Mouse (Mus musculus): ENCODE results near the gene Rbp7.
A peak's percentile ranks its signal among the peaks of the same experiment; 100 is the strongest.
"Not testable (repeated sequence)": the region's sequence is repeated elsewhere in the genome, so short reads cannot be mapped to it uniquely, and the experiment has no call there.

The Rbp7 gene

DNA sequence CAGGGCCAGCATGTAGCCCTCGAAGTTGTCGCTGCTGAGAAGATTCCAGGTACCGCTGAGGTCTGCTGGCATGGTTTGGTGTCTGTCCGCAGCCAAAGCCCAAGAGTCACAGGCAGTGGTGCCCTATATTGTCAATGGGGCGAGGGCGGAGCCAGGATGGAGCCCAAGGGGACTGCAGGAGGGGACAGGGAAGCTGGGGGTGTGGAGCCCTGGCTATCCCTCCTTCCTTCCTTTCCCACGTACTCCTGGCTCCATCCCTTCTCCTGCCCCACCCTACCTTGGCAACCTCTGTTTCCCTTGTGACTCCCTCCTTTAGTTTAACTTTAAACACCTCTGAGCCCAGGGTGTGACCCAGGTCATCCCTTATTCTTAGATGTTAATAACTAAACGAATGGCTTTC lies at the start of gene Rbp7:
Rbp7 (minus strand) TSS at position 100 of the 400 bp plus-strand sequence.
- DNase-seq (ENCODE audit: low spot score), result no peak

GRCm38 (mm10) chr4:149504363-149504762 lies 49.6 kb upstream of the Rbp7 start:
- DNase-seq (ENCODE audit: low spot score), result no peak

GRCm38 (mm10) chr4:149499790-149500189 lies 45.0 kb upstream of the Rbp7 start:
- DNase-seq (ENCODE audit: low spot score), result no peak

DNA sequence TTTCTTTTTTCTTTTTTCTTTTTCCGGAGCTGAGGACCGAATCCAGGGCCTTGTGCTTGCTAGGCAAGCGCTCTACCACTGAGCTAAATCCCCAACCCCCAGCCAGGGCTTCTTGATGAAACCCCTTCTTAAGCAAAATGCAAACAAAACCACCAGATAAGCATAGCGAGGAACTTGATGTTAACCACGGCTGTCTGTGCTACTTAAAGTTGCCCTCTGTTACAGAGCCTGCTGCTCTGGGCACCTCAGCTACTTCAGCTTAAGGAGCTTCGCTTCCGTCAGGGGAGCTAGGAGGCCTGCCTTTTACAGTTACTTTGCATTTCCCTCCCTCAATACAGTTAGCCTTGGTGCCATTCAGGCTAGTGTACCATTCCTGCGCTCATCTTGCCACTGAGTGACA lies 44.1 kb upstream of the Rbp7 start:
- no peak for DNase-seq (ENCODE audit: low spot score)

GRCm38 (mm10) chr4:149496612-149497011 lies 41.8 kb upstream of the Rbp7 start:
- DNase-seq (ENCODE audit: low spot score), result no peak

DNA sequence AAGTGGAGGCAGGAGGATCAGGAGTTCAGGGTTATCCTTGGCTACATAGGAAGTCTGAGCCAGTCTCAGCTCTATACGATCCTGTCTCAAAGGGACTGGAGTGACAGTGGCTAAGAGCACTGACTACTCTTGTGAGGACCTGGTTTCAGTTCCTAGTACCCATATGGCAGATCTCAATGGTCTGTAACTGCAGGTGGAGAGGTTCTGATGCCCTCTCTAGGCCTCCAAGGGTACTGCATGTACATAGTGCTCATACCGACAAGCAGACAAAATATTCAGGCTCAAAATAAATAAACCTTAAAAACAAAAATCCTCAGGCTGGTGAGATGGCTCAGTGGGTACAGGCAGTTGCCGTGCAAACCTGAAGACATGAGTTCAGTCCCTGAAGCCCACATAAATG lies 36.4 kb upstream of the Rbp7 start:
- no peak for DNase-seq (ENCODE audit: low spot score)

- DNase-seq (ENCODE audit: low spot score), result peak; percentile 8
Observed at GRCm38 (mm10) chr4:149489415-149490240, 34.9 kb upstream of the Rbp7 start.

DNA sequence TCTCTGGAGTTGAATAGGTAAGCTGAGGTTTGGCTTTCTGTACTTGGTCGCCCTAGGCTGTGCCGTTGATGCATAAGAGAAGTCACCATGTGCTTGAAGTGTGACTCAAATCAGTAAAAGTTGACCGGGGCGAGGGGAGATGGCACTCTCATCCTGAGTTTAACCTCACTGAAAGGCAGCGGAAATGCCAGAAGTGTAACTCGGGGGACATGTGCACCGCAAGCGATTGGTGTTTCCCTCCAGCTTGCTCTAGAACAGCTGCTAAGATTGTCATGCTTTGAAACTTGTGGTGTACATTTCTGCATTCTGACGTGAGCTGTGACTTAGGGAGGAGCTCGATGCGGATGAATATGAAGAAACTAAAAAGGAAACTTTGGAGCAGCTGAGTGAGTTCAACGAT lies 33.0 kb upstream of the Rbp7 start:
- no peak for DNase-seq (ENCODE audit: low spot score)

DNA sequence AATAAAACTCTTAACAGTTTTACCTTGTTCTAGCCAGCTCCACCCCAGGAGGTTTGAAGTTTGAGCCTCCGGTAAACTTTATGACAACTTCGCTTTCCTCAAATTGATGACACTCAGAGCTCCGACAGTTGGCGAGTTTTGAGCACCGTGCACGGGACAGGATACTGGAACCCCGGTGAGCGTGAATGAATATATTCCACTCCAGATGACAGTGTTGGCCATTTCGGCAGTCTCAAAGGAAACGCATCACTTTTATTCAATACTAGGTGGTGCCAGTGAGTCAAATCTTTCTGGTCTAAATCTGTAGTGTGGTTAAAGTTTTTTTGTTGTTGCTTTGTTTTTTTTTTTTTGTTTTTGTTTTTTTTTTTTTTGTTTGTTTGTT lies 31.0 kb upstream of the Rbp7 start:
- peak; percentile 16 for DNase-seq (ENCODE audit: low spot score)

- DNase-seq (ENCODE audit: low spot score), result peak; percentile 95
Observed at GRCm38 (mm10) chr4:149485053-149485824, 30.5 kb upstream of the Rbp7 start, which contains the start of the genes Nmnat1 and Lzic. TSS of gene Nmnat1 (minus strand) at chr4:149485202. TSS of gene Lzic (plus strand) at chr4:149485229.

DNA sequence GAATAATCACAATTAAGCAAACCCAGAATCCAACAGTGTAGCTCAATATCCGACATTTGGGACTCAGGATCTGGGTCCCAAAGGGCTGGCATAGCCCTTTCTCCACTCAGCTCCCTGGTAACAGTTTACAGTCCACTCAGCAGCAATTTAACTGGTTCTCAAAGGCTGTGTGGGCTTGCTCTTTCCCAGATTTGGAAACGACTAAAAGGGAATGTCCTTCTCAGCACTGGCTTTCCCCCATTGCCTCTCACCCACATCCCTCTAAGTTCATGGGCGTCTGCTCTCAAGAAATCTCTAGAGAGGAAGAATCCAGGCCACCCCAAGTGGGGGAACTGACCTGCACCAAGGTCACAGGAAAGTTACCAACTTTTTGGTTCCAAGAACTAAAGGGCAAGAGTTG lies 29.8 kb upstream of the Rbp7 start:
- DNase-seq (ENCODE audit: low spot score), result no peak

- no peak for DNase-seq (ENCODE audit: low spot score)
Observed at GRCm38 (mm10) chr4:149477078-149477477, 22.3 kb upstream of the Rbp7 start, which contains the start of gene Tmem274. TSS of gene Tmem274 (plus strand) at chr4:149477378.

GRCm38 (mm10) chr4:149475096-149475495 lies 20.3 kb upstream of the Rbp7 start:
- no peak for DNase-seq (ENCODE audit: low spot score)

DNA sequence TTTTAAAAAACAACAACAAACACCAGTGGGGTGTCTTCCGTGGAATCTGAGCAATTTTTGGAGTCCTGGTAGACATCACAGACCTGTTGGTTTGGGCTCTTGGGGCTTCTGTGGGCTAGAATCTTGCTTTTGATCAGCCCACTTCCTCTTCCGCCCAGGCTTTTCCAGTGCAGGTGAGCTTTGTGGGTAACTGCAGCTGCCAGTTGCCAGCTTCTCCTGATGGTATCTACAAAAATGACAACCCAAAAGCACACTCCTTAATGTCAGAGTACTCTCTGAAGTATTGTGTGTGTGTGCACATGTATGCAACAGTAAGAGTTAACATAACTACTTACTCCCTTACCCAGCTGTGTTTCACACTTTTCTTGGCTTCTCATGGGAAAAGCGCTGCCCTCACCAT lies 14.8 kb upstream of the Rbp7 start:
- DNase-seq (ENCODE audit: low spot score), result no peak

GRCm38 (mm10) chr4:149463435-149463950 lies 8.7 kb upstream of the Rbp7 start:
- DNase-seq (ENCODE audit: low spot score), result no peak

- no peak for DNase-seq (ENCODE audit: low spot score)
Observed at GRCm38 (mm10) chr4:149462305-149462971, 7.7 kb upstream of the Rbp7 start.

GRCm38 (mm10) chr4:149461579-149462304 lies 7.0 kb upstream of the Rbp7 start:
- no peak for DNase-seq (ENCODE audit: low spot score)

- DNase-seq (ENCODE audit: low spot score), result not testable (repeated sequence)
Observed at GRCm38 (mm10) chr4:149460475-149460874, 5.7 kb upstream of the Rbp7 start.

GRCm38 (mm10) chr4:149459425-149459824 lies 4.6 kb upstream of the Rbp7 start:
- DNase-seq (ENCODE audit: low spot score), result no peak

DNA sequence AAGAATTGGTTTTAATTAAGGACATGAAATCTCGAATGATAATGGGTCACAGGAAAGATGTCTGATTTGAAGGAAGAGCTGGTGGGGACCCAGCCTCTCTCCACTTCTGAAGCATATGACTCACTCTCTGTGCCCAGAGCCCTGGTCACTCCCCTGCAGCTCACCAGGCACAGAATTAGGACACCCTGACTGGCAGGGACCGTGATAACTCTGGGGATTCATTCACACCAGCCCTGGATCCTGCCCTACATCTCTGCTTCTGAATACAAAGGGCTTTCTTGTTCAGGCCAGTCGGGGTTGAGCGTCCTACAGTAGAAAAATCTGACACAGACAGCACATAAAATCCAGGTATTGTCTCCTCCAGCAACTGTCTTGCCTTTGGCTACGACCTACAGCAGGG lies 3.7 kb upstream of the Rbp7 start:
- no peak for DNase-seq (ENCODE audit: low spot score)

DNA sequence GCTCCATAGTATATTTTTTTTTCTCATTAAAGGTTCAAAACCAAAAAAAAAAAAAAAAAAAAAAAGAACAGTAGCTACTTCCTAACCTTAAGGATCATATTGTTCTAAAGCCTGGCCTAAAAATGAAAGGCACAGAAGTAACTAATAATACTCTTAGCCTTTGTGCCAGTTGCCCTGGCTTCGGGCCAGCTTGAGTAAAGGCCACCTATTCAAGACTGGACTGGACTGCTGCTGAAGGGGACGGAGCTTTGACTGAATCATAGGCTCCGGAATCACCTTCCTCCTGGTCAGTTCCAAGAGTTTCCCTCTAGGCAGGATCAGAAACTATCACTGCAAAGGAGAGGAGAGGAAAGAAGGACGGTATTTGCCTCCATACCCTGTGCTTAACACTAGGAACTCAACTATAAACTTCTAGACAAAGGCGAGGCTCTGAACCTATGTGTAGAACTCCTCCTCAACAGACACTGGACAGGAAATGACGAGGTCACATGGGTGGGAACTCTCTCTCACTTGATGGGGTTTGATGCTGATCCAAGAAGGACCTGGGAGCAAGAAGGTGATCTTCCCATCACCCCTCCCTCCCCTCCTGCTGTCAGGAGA lies 3.2 kb upstream of the Rbp7 start:
- DNase-seq (ENCODE audit: low spot score), result no peak
